Mouse (Mus musculus): ENCODE measurements at regions not wholly inside any gene's neighbourhood (a gene's known extent, or its start where the extent isn't known, plus 50 kb on each side); places are given as distances from the start of the nearest gene placed in this dataset.
A peak's percentile ranks its signal among the peaks of the same experiment; 100 is the strongest.

DNA sequence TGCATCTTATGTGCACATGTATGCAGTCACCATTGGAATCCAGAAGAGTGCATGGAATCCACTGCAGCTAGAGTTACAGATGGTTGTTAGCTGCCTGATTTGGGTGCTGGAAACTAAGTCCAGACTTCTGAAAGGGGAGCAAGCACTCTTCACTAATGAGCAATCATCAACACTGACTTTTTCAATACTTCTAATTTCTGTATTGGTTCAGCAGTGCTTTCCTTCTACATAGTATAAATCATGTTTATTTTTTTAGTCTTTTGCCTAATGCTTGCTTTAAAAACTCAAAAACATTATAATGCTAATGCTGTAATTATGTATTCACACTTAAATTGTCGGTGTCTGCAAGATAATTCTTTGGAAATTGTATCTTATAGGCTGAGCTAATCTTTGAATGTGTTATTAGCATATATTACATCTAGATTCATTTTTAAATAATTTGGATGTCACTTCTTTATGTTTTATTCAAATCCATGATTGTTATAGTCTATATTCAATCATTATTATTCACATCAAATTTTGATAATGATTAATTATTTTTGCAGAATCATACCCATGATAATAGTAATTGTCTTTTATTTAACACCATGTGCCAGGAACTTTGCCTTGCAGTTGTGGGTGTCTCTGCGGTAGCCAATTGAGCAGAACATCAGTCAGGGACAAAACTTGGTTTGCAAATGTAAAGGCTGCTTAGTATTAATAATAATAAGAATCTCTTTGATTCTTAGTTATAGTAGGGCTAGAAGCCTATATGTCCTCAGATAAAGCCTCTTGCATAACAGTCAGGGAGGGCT, 172.7 kb upstream of the Cntnap5b start:
- DNase-seq (ENCODE audit: low read depth, low spot score) = no peak

DNA sequence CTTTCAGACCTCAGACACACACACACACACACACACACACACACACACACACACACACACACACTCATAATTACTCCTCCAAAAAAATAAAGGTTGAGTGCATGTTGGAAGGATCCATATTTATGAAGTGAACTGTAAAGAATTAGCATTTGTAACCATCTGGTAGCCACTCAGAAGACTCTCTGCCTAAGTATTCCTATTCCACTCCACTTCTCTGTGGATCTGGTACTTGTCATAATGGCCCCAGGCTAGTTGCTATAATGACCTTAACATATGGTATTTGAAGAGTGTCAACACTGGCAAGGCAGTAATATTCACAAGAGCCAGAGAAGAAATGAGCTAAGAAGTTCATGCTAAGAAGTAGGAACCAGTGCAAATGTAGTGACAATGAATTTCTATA, 167.4 kb upstream of the Cntnap5b start:
- DNase-seq (ENCODE audit: low read depth, low spot score) = no peak

DNA sequence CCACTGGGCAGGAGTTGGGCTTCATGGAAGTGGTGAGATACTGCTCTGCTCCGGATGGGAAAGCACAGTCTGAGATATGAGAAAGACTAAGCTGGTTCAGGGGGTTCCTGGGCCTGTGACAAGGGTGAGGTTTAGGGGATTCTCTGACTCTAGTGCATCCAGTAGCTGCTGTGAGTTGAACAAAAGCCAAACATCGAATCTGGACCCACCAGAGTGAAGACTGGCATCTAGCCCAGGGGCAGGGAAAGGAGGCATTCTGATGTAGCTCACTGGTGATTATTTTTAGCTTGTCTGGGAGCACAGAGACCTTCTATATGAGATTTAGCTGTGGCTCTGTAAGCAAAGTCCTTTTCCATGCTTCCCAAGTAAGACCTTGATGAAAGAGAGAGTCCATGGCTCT, 153.3 kb upstream of the Cntnap5b start:
- no peak for DNase-seq (ENCODE audit: low read depth, low spot score)

DNA sequence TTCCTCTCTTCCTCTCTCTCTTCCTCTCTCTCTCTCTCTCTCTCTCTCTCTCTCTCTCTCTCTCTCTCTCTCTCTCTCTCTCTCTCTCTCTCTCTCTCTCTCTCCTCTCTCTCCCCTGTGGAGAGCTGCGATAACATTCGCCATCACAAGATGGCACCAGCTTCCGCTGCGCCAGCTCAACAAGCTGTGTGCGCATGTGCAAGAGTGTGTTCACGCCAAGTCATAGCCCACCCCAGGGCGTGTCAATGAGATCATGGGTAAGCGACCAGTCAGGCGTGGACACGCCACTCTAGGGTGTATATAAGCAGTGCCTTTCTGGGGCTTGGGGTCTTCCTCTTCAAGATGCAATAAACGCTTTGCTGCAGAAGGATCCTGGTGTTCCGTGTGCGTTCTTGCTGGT, 141.6 kb upstream of the Cntnap5b start:
- DNase-seq (ENCODE audit: low read depth, low spot score) = peak; percentile 56

DNA sequence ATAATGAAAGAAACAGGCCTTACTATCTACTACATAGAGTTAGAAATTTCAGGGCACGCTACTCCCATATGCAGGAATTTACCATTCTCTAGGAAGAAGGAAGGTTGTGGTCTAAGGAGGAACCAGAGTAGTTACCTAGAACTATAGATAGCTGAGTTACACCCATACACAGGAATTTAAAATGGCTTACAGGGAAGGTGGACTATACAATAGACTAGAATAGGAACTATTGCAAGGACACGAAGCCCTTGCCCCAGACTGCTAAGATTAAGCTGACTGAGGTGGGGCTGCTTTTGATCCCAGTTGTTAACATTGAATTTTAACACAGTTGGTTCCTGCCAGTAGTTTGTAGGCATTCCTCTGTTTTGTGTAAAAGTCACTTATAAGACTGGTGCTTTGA, 108.9 kb upstream of the Cntnap5b start:
- DNase-seq (ENCODE audit: low read depth, low spot score) = peak; percentile 37

DNA sequence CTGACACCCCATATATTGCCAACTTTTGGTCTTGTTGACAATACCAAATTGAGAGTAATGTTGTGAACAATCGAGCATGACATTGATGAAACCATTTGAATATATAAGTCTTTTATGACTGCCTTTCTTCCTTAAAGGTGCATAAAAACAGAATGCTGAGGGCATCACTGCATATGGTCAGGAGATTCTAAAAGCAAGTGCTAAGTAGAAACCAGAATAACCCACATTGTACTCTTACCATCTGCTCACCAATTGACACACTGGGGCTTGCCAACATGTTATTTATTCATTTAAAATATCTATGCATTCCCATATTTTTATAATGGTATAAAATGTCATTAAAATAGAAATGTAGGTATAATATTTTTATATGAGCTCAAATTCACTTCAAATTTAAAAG, 92.6 kb upstream of the Cntnap5b start:
- DNase-seq (ENCODE audit: low read depth, low spot score) = no peak

DNA sequence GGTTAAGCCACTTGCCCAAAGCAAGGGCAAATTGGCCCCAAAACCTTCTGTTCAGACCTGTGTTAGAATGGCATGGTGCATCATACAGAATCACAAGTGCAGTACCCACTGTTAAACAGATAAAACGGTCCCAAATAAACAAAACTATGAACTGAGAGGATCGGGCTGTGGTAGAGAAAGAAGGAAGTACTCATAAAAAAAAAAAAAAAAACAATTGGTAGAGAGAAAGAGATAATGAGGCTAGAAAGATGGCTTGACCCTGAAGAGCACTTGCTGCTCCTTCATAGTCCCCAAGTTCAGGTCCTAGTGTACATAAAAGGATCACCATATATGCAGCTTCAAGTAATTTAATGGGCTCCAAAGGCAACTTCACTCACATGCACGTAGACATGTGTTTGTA, 75.5 kb upstream of the Cntnap5b start:
- no peak for DNase-seq (ENCODE audit: low read depth, low spot score)

DNA sequence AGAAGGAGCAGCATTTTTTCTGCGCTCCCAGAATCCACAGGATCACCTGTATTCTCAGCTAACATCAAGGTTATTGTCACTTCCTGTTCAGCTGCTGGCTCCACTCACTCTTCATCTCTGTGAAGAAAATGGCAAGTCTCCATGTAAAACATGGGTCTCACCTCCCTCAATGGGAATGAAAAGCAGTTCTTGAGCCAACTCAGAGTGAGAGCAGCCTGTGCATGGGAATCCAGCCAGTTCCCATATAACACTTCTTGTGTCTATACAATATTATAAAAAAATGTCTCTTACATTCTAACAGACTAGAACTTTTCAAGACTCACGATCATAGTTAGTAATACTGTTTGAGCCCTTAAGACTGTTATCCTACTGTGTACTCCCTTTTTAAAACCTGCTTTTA, 57.7 kb upstream of the Cntnap5b start:
- no peak for DNase-seq (ENCODE audit: low read depth, low spot score)

DNA sequence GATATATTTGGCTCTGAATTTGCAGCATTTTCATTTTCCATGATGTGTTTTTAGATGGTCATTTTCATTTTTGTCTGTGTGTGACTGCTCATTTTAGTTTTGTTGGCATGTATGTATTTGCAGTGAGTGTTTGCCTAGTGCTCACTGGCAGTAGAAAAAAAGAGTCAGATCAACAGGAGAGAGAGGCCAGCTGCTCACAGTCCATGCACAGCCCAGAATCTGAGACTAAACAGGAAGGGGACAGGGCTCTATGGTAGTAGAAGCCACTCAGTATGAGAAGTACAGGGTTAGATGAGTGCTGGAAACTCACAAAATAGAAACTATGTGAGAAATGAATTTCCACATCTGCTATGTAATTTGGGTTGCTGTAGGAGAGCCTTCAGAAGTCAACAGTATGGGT, 56.3 kb upstream of the Cntnap5b start:
- DNase-seq (ENCODE audit: low read depth, low spot score) = no peak

Measured in ES-CJ7 (cell line).